Mouse (Mus musculus) hindbrain, embryonic 11.5 days (tissue): ENCODE results near the gene Mast3. TPM values are rescaled to one million over a fixed set of nuclear protein-coding genes. Genes with fewer than 3 reads are reported as not detected.

Source experiments
- ATAC-seq: fragments of 200-750 bp; cut with Nextera tagmentation; 2 replicates; pipeline ENCODE4 v1.8.0; 2017; ENCODE audit warnings: mild to moderate bottlenecking, moderate TSS enrichment, moderate library complexity; ENCODE audit not compliant: low FRiP score
- DNase-seq: peaks from one replicate; pipeline ENCODE4 v3.0.0-alpha.2; 2015; ENCODE audit warnings: low spot score
- H3K27ac ChIP-seq: fragments of 300-500 bp; sonication (generic); 2 replicates; pipeline ENCODE4 v1.5.1; 2014; ENCODE audit warnings: mild to moderate bottlenecking, low read depth, low read length
- H3K27me3 ChIP-seq: fragments of 300-500 bp; sonication (generic); 2 replicates; pipeline ENCODE4 v1.6.1; 2014; ENCODE audit warnings: mild to moderate bottlenecking, low read length, moderate library complexity, mixed read lengths; ENCODE audit not compliant: control insufficient read depth, insufficient read depth
- H3K36me3 ChIP-seq: fragments of 300-500 bp; sonication (generic); 2 replicates; pipeline ENCODE4 v1.6.1; 2014; ENCODE audit warnings: mild to moderate bottlenecking, low read length, moderate library complexity, mixed read lengths; ENCODE audit not compliant: control insufficient read depth, insufficient read depth
- H3K4me1 ChIP-seq: fragments of 300-500 bp; sonication (generic); replicated peaks from 2 replicates; pipeline ENCODE4 v1.6.1; 2014; ENCODE audit warnings: low read length, mixed read lengths; ENCODE audit not compliant: control insufficient read depth, insufficient read depth
- H3K4me2 ChIP-seq: fragments of 300-500 bp; sonication (generic); replicated peaks from 2 replicates; pipeline ENCODE4 v1.6.1; 2014; ENCODE audit warnings: mild to moderate bottlenecking, low read depth, low read length
- H3K4me3 ChIP-seq: fragments of 300-500 bp; sonication (generic); 2 replicates; pipeline ENCODE4 v1.5.1; 2014; ENCODE audit warnings: low read depth, low read length
- H3K9ac ChIP-seq: fragments of 300-500 bp; sonication (generic); 2 replicates; pipeline ENCODE4 v1.6.1; 2014; ENCODE audit warnings: low read depth, low read length
- H3K9me3 ChIP-seq: fragments of 300-500 bp; sonication (generic); 2 replicates; pipeline ENCODE4 v1.6.1; 2016; ENCODE audit warnings: low read length; ENCODE audit not compliant: control insufficient read depth
- WGBS: fragments of 180-500 bp; shearing (Covaris S2); extraction: QIAGEN DNeasy Blood & Tissue Kit; methylation state at CpG from one replicate; pipeline ENCODE4 v1.1.7; 2014; 5-methylcytosine and 5-hydroxymethylcytosine counted together
- polyA plus RNA-seq: library from polyadenylated mRNA; unstranded; fragments of >200 nt; fragmentation: Nextera tagmentation; extraction: Ambion mirVana; gene quantifications from 2 replicates; pipeline ENCODE4 v1.2.1, GENCODE M21; 2014

Mast3 gene
- polyA plus RNA-seq, 1 experiment from 2014 or later: 11.2 TPM

DNA sequence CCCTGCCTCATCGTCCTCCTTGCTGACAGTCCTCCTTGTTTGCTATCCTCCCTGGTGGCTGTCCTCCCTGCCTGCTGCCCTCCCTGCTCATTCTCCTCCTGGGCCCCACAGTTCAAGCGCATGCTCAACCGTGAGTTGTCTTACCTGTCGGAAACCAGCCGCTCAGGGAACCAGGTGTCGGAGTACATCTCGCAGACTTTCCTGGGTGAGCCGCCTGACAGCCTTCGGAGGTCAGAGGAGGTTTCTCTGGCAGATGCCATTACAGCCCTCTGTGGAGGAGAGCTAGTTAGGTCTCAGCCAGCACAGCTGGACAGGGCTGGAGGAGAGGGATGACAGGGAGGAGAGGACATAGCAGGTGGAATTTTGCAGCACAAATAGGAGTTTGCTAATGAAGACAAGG is 58.2 kb downstream of the Mast3 start:
- Histone ChIP-seq H3K4me1 (peaks cover 6% of the 10 kb centered on the region; the same call in 1 of the 2 replicates), H3K27me3 (peaks cover 40% of the 10 kb centered on the region), H3K4me2 (no peak overlapping the region), H3K27ac (no peak overlapping the region), H3K9me3 (no peaks in the 10 kb centered on the region), H3K9ac (no peak overlapping the region), H3K36me3 (no peaks in the 10 kb centered on the region), H3K4me3 (no peak overlapping the region)
- DNase-seq (no peak), ATAC-seq (no peak)
- 72% methylated on average over 9 of the region's 9 CpGs for WGBS

DNA sequence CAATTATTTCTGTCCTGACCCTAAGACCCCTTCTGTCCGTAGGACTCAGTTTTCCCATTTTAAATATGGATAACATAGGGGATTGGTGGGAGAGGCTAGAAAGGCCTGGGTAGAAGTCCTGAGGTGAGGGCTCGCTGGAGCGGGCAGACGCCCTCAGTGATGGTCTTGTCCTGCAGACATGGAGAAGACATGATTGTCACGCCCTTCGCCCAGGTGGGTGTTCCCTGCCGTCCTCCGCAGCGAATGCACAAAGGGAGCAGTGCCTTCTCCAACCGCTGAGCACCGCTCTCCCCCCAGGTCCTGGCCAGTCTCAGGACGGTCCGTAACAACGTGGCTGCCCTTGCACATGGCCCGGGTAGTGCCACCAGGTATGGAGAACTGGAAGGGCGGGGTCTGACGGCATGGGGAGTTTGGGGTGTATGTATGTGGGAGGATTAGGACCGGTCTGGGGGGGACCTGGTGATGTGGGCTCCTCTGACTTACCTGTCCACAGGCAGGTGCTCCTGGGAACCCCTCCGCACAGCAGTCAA is 59.1 kb downstream of the Mast3 start:
- no peak for DNase-seq
- Histone ChIP-seq H3K4me3 (no peak overlapping the region), H3K9ac (no peak overlapping the region), H3K4me2 (no peak overlapping the region), H3K4me1 (peaks cover 6% of the 10 kb centered on the region; the same call in 1 of the 2 replicates), H3K9me3 (no peaks in the 10 kb centered on the region), H3K27me3 (peaks cover 44% of the 10 kb centered on the region), H3K36me3 (no peaks in the 10 kb centered on the region), H3K27ac (no peak overlapping the region)
- no peak for ATAC-seq
- 58% methylated on average over 19 of the region's 19 CpGs for WGBS

DNA sequence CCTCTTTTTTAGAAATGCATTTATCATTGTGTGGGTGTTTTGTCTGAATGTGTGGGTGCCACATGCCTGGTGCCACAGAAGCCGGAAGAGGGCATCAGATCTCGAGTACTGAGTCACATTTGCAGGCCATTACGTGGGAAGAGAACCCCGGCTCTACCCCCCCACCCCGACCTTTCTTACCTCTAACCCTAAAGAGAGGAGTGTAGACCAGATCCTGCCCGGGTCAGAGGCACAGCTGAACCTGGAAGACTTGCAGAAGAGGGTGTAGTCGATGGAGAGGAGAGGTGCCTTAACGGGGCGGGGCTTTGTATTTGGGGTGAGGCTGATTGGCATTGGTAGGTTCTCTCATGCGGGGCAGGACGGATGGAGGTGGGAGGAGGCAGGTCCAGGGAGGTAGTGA is 60.0 kb downstream of the Mast3 start:
- Histone ChIP-seq H3K4me1 (peaks cover 6% of the 10 kb centered on the region; the same call in 1 of the 2 replicates), H3K9me3 (no peaks in the 10 kb centered on the region), H3K27ac (no peak overlapping the region), H3K4me3 (no peak overlapping the region), H3K9ac (no peak overlapping the region), H3K4me2 (no peak overlapping the region), H3K36me3 (no peaks in the 10 kb centered on the region), H3K27me3 (peaks cover 45% of the 10 kb centered on the region)
- no peak for ATAC-seq
- DNase-seq: no peak
- 55% methylated on average over 11 of the region's 11 CpGs for WGBS

DNA sequence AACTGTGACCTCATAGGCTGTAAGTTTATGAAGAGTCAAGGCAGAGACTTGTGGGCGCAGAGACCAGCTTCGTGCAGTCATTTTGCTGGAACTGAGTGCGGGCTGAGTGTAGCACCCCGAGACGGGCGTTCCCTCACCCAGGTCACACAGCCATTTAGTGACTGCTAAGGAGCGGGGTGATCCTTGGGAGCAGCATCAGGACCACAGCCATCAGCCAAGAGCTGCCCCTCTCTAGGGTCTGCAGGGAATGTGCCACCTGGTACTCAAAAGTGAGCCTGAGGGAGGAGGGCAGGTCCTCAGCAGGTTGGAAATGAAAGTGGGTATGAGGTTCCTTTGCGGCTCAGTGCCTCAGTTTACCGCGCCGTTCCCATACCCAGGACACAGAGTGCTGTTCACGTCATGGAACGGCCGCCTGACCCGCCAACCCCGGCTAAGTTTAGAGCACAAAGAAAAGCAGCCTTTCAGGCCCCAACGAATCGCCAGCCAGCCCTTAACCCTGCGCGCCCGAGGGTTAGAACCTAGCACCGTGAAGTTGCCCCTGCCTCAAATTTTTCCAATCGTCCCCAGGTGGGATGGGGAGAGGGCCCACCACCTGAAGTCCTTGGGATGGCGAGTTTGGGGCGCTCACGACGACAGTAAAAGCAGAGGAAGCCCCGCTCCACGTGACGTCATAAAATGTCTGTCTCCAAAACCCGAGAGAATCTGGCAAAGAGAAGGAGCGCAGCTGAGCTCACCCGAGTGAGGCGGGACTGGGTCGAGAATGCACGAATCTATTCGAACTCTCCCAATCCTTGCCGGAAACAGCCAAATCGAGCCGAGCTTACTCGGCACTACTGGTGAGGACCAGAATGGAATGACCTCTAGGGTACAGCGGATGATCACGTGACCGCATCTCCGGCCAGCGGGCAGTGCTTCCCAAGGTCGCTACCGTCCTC is 60.9 kb downstream of the Mast3 start:
- peak overlapping the region; percentile 54 for H3K9ac ChIP-seq
- H3K27me3 ChIP-seq: peaks cover 45% of the 10 kb centered on the region
- WGBS: 4% methylated on average over 48 of the region's 48 CpGs
- no peaks in the 10 kb centered on the region for H3K9me3 ChIP-seq
- ATAC-seq (peak; percentile 39), DNase-seq (peak; percentile 60)
- peak overlapping the region; percentile 2 for H3K4me3 ChIP-seq
- peaks cover 6% of the 10 kb centered on the region; the same call in 1 of the 2 replicates for H3K4me1 ChIP-seq
- no peaks in the 10 kb centered on the region for H3K36me3 ChIP-seq
- peak overlapping the region; percentile 23 for H3K4me2 ChIP-seq
- H3K27ac ChIP-seq: no peak overlapping the region

DNA sequence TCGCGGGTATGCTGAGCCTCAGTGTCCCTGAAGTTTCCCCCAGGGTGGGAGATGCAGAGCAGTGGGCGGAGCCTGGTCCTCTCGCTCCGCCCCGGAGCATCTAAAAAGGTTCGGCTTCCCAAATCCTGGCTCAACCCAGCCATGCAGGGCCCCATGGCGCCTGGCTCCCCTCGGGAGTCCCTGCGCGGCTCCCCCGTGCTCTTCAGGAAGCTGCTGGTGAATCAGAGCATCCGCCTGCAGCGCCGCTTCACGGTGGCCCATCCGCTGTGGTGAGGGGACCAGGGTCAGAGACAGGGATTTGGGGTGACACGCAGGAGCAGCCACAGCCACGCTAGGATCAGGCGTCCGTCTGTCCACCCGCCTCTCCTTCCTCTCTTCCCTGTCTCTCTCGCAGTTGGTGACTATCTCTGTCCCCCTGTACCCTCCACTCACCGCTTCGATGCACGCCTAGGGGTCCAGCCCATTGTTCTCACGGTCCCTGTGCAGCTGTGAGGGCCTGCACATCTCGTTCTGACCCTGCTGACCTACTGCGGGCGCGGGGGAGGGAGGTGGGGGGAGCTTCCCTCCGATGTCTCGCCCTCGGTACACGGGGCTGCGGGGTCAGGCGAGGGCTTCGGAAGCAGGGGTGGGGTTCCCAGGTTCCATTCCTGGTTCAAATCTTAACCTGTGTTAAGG is 61.7 kb downstream of the Mast3 start:
- WGBS: 2% methylated on average over 38 of the region's 38 CpGs
- H3K9me3 ChIP-seq: no peaks in the 10 kb centered on the region
- H3K4me1 ChIP-seq: peaks cover 6% of the 10 kb centered on the region; the same call in 1 of the 2 replicates
- H3K36me3 ChIP-seq: no peaks in the 10 kb centered on the region
- no peak overlapping the region for H3K27ac ChIP-seq
- peak; percentile 41; the same call in 1 of the 2 replicates for ATAC-seq
- H3K27me3 ChIP-seq: peaks cover 46% of the 10 kb centered on the region
- H3K4me2 ChIP-seq: peak overlapping the region; percentile 23
- peak overlapping the region; percentile 2 for H3K4me3 ChIP-seq
- no peak for DNase-seq
- H3K9ac ChIP-seq: peak overlapping the region; percentile 54

DNA sequence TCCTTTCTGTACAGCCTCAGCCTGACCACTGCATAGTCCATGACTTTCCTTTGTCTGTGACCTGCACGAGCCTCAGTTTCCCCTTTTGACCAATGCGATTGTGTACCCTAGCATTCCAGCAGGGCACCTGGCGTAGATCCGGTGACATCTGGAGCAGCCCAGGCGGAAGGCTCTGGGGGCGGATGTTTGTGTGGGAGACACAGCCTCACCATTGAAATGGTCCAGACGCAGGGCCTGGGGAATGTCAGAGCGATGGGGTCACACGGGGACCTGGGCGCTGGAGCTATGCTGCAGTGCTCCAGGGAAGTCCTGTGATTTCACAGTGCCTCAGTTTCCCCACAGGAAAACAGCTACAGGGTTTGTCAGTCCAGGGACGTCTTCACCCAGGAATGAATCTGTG is 62.7 kb downstream of the Mast3 start:
- H3K36me3 ChIP-seq: no peaks in the 10 kb centered on the region
- no peak overlapping the region for H3K9ac ChIP-seq
- WGBS: 68% methylated on average over 11 of the region's 11 CpGs
- H3K4me1 ChIP-seq: peaks cover 6% of the 10 kb centered on the region; the same call in 1 of the 2 replicates
- H3K4me2 ChIP-seq: no peak overlapping the region
- H3K27ac ChIP-seq: no peak overlapping the region
- ATAC-seq (no peak), DNase-seq (no peak)
- H3K4me3 ChIP-seq: no peak overlapping the region
- peaks cover 44% of the 10 kb centered on the region for H3K27me3 ChIP-seq
- H3K9me3 ChIP-seq: no peaks in the 10 kb centered on the region

DNA sequence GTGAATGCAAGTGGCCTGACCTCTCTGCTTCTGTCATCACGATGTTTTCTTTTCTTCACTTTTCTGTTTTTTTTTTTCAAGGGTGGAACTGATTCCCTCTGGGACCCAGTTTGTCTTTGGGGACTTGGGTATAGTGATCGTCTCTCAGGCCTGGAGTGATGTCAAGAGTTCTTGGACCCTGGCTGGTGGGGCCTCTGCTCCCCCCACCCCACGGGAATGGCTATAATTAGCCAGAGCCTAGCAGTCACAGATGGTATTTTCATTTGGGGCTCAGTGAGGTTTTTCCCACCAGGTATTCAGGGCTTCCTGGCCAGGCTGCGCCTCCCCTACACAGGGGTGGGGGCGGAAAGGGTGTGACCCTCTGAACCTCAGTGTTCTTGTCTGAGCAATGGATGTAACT is 63.2 kb downstream of the Mast3 start:
- H3K4me1 ChIP-seq: peaks cover 6% of the 10 kb centered on the region; the same call in 1 of the 2 replicates
- H3K4me3 ChIP-seq: no peak overlapping the region
- H3K27me3 ChIP-seq: peaks cover 40% of the 10 kb centered on the region
- no peak overlapping the region for H3K27ac ChIP-seq
- WGBS: 58% methylated on average over 5 of the region's 5 CpGs
- H3K9me3 ChIP-seq: no peaks in the 10 kb centered on the region
- no peak for DNase-seq
- H3K9ac ChIP-seq: no peak overlapping the region
- no peaks in the 10 kb centered on the region for H3K36me3 ChIP-seq
- ATAC-seq: no peak
- H3K4me2 ChIP-seq: no peak overlapping the region

DNA sequence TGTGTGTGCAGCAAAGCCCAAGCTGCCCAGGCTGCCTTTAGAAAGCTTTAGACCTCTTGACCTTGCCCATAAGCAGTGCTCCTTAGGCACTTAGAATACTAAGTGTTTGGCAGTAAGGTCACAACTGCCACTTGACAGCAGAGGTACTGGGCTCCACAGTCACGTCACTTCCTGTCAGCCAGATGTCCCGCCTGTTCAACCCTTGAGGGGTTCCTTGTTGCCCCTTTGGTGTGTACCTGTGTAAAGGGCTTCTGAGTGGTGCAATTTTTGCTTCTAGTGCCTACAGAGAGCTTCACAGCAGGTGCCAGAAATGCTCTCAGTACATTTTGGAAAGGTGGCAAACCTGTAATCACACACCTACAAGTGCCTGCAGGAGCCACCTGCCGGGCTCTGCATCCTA is 66.6 kb downstream of the Mast3 start:
- Histone ChIP-seq H3K4me1 (peaks cover 4% of the 10 kb centered on the region; the same call in 1 of the 2 replicates), H3K4me2 (no peak overlapping the region), H3K4me3 (no peak overlapping the region), H3K36me3 (no peaks in the 10 kb centered on the region), H3K9ac (no peak overlapping the region), H3K9me3 (no peaks in the 10 kb centered on the region), H3K27me3 (peaks cover 20% of the 10 kb centered on the region), H3K27ac (no peak overlapping the region)
- ATAC-seq (no peak), DNase-seq (no peak)
- 73% methylated on average over 3 of the region's 3 CpGs for WGBS
